Mouse (Mus musculus): ENCODE measurements around the gene Sycp2l. TPM values are rescaled to one million over a fixed set of nuclear protein-coding genes. Genes with fewer than 3 reads are reported as not detected.

The Sycp2l gene
- under 1 TPM in 1 of 26 experiments, not detected in 25; 0.31 TPM for total RNA-seq (2018; cell fraction: chromatin; rRNA removed)
- total RNA-seq (2018; cell fraction: cytosol; rRNA removed): under 1 TPM in 1 of 26 experiments, not detected in 25; 0.05 TPM
- total RNA-seq (2018; cell fraction: nucleus; rRNA removed): under 1 TPM in 1 of 26 experiments, not detected in 25; 0.31 TPM
- polyA plus RNA-seq (2018): not detected in 3 replicates

DNA sequence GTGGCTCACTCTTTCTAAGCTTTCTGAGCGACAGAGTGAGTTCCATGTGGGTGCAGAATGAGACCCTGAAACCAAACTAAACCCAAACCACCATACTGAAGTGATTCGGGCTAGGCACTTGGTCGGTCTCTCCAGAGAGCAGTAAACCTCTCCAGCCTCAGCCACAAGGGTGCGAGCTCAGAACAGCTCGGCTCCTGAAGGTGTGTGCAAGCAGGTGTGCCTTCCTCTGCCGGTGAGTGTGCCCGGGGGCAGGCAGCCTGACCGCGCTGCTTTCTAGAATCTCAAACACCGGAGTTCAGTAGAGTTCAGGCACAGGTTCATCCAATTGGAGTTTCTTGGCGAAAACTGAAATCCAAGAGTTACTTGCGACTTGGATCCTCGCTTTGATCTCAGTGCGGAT, at the start of gene Sycp2l:
TSS of gene Sycp2l (plus strand) at position 368 of the 400 bp plus-strand sequence.
- no peaks in the 10 kb centered on the region for H3K79me2 ChIP-seq (ENCODE audit: inconsistent target)
- WGBS (ENCODE audit: missing documents): 30% methylated on average over 14 of the region's 14 CpGs
- H3K4me3 ChIP-seq (ENCODE audit: inconsistent target): no peak within 1 kb of the TSS
- H3K27ac ChIP-seq: no peak within 1 kb of the TSS
- no peaks in the 10 kb centered on the region for H3K36me3 ChIP-seq (ENCODE audit: inconsistent target)

DNA sequence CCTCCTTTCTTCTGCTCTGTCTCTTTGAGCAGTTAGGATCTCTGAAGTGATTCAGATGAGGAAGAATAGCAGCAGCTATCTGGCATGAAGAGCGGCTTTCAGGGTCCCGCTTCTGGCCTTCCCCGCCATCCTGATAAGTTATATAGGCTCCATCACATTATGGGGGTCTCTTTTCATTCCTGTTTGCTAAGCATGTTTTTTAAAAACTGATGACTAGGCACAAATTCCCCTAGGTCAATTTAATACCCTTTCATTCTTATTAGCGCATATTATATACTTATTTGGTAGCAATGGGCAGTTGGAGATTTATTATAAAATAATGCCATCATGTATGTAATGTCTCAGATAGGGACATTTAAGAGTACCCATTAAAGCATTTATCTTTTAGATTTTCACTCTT, 46.5 kb upstream of the Sycp2l start:
- 96% methylated on average over 4 of the region's 4 CpGs for WGBS (ENCODE audit: missing documents)
- Histone ChIP-seq H3K79me2 (ENCODE audit: inconsistent target) (no peaks in the 10 kb centered on the region), H3K27ac (no peak overlapping the region), H3K4me3 (ENCODE audit: inconsistent target) (no peak overlapping the region), H3K36me3 (ENCODE audit: inconsistent target) (no peaks in the 10 kb centered on the region)

DNA sequence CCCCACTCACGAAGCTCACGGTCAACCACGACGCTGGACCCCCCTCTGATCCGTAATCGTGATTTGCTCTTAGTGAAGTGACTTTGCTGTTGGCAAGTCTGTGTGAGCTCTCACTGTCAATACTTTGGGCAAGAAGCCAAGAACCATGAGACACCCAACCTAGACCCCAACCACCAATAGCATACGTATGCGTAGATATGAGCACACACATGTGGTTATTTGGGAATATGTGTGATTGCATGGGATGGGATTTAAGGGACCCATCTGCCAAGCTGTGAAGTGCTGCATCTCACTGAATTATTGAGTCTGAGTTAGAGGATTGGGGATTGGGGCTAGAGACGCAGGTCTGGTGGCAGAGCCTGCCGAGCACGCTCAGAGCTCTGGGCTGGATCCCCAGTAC, 42.5 kb upstream of the Sycp2l start:
- Histone ChIP-seq H3K27ac (no peak overlapping the region), H3K4me3 (ENCODE audit: inconsistent target) (no peak overlapping the region), H3K36me3 (ENCODE audit: inconsistent target) (no peaks in the 10 kb centered on the region), H3K79me2 (ENCODE audit: inconsistent target) (no peaks in the 10 kb centered on the region)
- WGBS (ENCODE audit: missing documents): 94% methylated on average over 11 of the region's 11 CpGs

DNA sequence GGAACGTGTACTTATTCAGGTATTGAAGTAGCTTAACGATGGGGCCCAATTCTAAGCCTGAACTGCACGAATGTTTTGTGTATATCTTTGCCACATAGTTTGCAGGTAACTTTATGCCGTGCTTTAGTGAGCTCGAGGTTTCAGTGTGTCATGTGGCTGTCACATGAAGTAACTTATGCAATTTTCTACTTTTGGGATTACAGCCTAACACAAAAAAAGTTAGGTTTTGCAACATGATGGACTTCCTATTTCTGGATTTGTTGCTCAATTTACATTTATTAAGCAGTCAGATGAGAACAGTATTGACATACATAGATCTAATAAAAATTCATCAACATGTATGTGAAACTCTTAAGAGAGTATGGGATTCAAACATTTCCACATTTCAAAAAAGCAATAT, 40.3 kb upstream of the Sycp2l start:
- Histone ChIP-seq H3K27ac (peak overlapping the region; percentile 79), H3K36me3 (ENCODE audit: inconsistent target) (no peaks in the 10 kb centered on the region), H3K79me2 (ENCODE audit: inconsistent target) (no peaks in the 10 kb centered on the region), H3K4me3 (ENCODE audit: inconsistent target) (no peak overlapping the region)
- 46% methylated on average over 5 of the region's 5 CpGs for WGBS (ENCODE audit: missing documents)

DNA sequence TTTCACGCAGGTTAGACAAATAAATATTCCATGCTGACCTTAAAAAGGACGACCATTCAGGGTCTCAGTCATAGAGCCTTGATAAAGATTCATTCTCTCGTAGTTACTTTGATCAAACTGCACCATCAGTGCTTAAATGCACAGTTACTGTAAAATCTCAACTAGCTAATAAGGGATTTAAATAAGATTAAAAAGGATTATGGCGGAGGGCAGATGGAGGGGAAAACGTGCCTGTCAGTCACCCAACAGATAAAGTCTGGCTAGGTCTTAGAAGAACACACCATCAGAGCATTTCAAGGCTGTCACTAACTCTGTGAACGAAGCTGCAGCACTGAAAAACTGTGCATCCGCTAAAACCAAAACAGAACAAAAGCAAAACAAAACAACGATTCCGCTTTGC, 36.2 kb upstream of the Sycp2l start:
- no peaks in the 10 kb centered on the region for H3K36me3 ChIP-seq (ENCODE audit: inconsistent target)
- no peaks in the 10 kb centered on the region for H3K79me2 ChIP-seq (ENCODE audit: inconsistent target)
- H3K4me3 ChIP-seq (ENCODE audit: inconsistent target): no peak overlapping the region
- WGBS (ENCODE audit: missing documents): 81% methylated on average over 9 of the region's 9 CpGs
- H3K27ac ChIP-seq: no peak overlapping the region

DNA sequence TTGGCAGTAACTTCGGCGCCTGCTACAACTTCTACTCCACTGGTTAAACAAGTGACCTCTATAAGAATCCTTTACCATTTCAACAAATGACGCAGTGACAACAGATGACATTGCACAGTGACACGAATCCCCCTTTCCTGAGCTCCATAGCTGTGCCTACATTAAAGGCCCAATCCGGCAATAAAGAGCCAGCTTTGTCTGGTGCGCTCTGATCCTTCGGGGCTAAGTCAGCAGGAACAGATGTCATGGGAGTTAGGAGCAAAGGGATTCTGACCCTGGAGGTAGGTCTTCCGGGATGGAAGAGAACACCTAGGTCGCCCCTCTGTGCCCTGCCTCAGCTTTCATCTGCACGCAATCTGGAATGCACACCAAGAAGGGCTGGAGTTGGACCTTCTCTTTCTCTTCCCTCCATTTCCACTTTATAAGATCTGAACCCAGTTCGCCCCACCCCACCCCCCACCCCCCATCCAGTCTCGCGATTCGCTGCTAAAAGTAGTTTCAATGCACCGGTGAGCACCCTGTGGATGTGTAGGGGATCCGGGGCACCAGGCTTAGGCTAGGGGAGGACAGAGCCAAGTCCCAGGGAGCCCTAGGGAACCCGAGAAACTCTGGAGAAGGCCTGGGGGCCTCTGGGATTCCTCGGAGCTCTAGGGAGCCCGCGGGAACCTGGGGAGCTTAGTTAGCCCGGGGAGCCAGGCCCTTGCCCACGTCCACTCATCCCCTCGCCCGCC, 35.3 kb upstream of the Sycp2l start:
- 42% methylated on average over 24 of the region's 24 CpGs for WGBS (ENCODE audit: missing documents)
- Histone ChIP-seq H3K36me3 (ENCODE audit: inconsistent target) (no peaks in the 10 kb centered on the region), H3K27ac (no peak overlapping the region), H3K4me3 (ENCODE audit: inconsistent target) (no peak overlapping the region), H3K79me2 (ENCODE audit: inconsistent target) (no peaks in the 10 kb centered on the region)

DNA sequence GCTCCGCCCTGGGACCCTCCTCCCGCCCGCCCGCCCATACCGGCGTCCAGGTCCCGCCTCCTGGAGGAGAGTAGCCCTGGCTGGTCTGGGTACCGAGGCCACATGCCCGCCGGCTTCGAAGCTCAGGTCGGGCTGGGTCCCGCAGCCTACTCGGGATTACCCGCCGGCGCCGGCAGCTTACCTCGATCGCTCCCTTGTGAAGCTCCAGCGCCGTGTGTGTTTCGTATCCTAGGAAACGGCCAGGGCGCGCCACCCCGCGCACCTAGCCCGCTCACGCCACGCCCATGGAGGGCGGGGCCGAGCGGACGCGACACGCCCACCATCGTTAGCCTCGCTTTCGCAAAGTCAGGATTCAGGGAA, 34.7 kb upstream of the Sycp2l start, which contains the start of gene Mak:
TSS of gene Mak (minus strand) at position 286 of the 360 bp plus-strand sequence.
- no peak within 1 kb of the TSS for H3K4me3 ChIP-seq (ENCODE audit: inconsistent target)
- H3K36me3 ChIP-seq (ENCODE audit: inconsistent target): no peaks in the 10 kb centered on the region
- no peak within 1 kb of the TSS for H3K27ac ChIP-seq
- WGBS (ENCODE audit: missing documents): 3% methylated on average over 31 of the region's 40 CpGs
- no peaks in the 10 kb centered on the region for H3K79me2 ChIP-seq (ENCODE audit: inconsistent target)

DNA sequence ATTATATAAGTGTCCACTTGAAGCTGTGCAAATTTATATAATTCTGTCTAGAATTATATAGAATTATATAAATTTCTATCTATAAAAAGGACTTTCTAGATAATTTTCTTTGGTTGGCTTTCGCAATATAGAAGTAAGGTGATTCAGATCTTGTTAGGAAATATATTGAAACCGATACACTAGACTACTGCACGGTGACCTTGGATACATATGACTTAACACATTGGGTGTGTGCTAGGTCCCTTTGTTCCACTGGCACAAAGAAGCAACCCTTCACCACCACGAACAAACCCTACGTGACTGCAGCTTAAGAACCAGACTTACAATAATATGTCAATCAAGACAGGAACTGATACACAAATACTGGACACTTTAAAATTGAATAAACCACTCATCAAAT, 34.2 kb upstream of the Sycp2l start:
- Histone ChIP-seq H3K36me3 (ENCODE audit: inconsistent target) (no peaks in the 10 kb centered on the region), H3K27ac (no peak overlapping the region), H3K4me3 (ENCODE audit: inconsistent target) (no peak overlapping the region), H3K79me2 (ENCODE audit: inconsistent target) (no peaks in the 10 kb centered on the region)
- WGBS (ENCODE audit: missing documents): 50% methylated on average over 5 of the region's 5 CpGs

DNA sequence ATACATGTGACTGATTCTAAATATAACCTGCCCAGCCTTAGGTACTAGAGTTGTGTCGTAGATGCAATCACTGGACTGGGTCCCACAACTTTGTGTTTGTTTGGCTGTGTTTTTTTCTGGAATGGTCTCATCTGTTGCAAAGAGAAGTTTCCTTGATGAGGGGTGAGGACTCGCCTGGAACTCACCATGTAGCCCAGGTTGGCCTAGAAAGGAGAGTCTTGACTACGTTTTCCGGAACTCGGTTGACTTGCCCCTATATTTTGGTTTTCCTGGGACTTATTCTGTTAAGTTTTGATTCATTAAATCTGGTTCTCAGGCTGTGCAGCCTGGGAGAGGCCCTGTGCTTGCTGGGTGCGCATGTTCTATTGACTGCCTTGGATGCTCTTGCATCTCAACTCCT, 33.4 kb upstream of the Sycp2l start:
- Histone ChIP-seq H3K36me3 (ENCODE audit: inconsistent target) (no peaks in the 10 kb centered on the region), H3K4me3 (ENCODE audit: inconsistent target) (no peak overlapping the region), H3K79me2 (ENCODE audit: inconsistent target) (no peaks in the 10 kb centered on the region), H3K27ac (no peak overlapping the region)
- 82% methylated on average over 6 of the region's 6 CpGs for WGBS (ENCODE audit: missing documents)

DNA sequence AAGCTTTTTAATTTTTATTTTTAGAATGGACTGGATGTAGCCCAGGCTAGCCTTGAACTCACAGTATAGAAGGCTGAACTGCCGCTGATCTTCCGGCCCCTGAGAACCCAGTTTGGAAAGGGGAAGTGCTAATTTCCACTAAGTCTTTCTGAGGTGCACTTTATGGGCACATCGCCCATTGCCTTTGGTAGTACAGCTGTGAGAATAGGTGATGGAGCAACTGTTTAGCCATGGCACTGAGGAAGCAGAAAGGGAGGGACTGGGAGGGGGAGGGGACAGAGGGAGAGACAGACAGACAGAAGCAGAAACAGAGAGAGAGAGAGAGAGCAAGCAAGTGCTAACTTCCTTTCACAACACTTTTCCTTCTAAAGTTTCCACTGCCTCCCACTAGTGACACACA, 29.6 kb upstream of the Sycp2l start:
- no peaks in the 10 kb centered on the region for H3K36me3 ChIP-seq (ENCODE audit: inconsistent target)
- H3K4me3 ChIP-seq (ENCODE audit: inconsistent target): no peak overlapping the region
- H3K27ac ChIP-seq: no peak overlapping the region
- 13% methylated on average over 3 of the region's 3 CpGs for WGBS (ENCODE audit: missing documents)
- H3K79me2 ChIP-seq (ENCODE audit: inconsistent target): no peaks in the 10 kb centered on the region

DNA sequence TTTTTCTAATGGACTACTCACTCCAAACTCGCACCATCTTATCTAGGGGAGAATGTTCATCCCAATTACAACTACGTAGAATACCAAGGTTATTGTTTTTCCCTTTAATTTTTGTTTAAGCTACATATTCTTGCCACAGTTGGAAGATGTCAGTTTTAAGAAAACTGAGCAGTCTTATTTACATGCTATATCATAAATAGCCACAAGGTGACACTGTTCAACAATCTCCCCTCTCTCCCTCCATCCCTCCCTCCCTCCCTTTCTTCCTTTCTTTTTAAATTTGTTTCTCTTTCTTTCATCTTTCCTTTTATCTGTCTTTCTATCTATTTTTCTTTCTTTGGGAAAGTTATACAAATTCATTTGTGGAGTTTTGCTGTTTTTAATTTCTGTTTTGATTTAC, 29.0 kb upstream of the Sycp2l start:
- WGBS (ENCODE audit: missing documents): 29% methylated on average over 2 of the region's 2 CpGs

DNA sequence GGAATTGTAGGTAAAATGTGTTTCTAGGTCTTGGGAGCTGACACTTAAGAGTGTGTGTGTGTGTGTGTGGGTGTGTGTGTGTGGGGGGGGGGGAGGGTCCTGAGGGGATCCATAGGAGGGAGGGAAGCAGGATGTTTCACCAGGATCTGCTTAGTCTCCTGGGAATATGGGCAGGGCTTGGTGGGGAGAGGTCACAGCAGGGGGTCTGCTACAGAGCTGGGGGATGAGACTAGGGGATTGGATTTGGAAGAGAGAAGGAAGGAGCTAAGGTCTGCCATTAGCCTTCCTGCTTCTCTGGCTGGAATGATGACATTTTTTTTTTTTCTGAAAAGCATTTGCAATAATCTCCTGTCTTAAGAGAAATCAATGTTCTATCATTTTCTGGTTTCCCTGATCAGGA, 25.4 kb upstream of the Sycp2l start:
- Histone ChIP-seq H3K27ac (no peak overlapping the region), H3K4me3 (ENCODE audit: inconsistent target) (no peak overlapping the region), H3K36me3 (ENCODE audit: inconsistent target) (no peaks in the 10 kb centered on the region), H3K79me2 (ENCODE audit: inconsistent target) (no peaks in the 10 kb centered on the region)

More for the DNA sequence above, 29.0 kb upstream of the Sycp2l start:
- no peaks in the 10 kb centered on the region for H3K36me3 ChIP-seq (ENCODE audit: inconsistent target)
- no peaks in the 10 kb centered on the region for H3K79me2 ChIP-seq (ENCODE audit: inconsistent target)
- no peak overlapping the region for H3K27ac ChIP-seq
- no peak overlapping the region for H3K4me3 ChIP-seq (ENCODE audit: inconsistent target)

DNA sequence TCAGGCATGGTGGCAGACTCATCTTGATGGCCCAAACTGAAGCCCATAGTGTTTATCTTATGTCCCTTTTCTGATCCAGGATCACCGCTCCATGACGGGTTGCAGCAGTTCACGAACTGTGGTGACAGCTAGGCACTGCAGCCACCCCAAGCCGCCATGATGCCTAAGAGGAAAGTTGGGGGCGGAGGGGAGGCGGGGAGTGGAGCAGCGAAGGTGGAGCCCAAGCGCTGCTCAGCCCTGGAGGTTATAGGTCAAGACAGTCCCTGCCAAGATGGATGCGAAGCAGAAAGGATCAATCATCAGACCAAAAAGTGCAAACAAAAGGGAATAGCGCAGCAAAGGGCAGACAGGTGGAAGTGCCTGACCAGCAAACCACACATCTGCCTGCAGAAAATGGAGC, 22.8 kb upstream of the Sycp2l start:
- H3K36me3 ChIP-seq (ENCODE audit: inconsistent target): no peaks in the 10 kb centered on the region
- H3K4me3 ChIP-seq (ENCODE audit: inconsistent target): no peak overlapping the region
- 60% methylated on average over 10 of the region's 10 CpGs for WGBS (ENCODE audit: missing documents)
- no peaks in the 10 kb centered on the region for H3K79me2 ChIP-seq (ENCODE audit: inconsistent target)
- H3K27ac ChIP-seq: no peak overlapping the region

DNA sequence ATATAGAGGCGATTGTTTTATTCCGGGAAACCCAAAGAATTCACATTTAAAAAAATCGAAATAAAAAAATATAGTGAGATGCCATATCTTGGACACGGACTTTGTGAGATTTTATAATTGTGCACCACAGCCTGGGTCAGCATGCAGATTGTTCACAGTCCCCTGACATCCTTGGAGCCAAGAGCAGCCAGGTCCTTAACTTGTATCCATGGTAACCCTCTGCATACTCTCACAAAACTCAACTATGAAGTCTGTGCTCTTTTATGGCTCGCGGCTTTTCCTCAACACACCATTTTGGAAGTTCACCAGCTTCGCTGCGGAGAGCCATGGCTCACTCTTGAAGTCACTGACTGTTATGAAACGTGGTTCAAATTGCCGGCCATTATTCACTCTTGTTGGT, 19.9 kb upstream of the Sycp2l start:
- Histone ChIP-seq H3K27ac (no peak overlapping the region), H3K79me2 (ENCODE audit: inconsistent target) (no peaks in the 10 kb centered on the region), H3K4me3 (ENCODE audit: inconsistent target) (no peak overlapping the region), H3K36me3 (ENCODE audit: inconsistent target) (no peaks in the 10 kb centered on the region)
- WGBS (ENCODE audit: missing documents): 87% methylated on average over 10 of the region's 10 CpGs

DNA sequence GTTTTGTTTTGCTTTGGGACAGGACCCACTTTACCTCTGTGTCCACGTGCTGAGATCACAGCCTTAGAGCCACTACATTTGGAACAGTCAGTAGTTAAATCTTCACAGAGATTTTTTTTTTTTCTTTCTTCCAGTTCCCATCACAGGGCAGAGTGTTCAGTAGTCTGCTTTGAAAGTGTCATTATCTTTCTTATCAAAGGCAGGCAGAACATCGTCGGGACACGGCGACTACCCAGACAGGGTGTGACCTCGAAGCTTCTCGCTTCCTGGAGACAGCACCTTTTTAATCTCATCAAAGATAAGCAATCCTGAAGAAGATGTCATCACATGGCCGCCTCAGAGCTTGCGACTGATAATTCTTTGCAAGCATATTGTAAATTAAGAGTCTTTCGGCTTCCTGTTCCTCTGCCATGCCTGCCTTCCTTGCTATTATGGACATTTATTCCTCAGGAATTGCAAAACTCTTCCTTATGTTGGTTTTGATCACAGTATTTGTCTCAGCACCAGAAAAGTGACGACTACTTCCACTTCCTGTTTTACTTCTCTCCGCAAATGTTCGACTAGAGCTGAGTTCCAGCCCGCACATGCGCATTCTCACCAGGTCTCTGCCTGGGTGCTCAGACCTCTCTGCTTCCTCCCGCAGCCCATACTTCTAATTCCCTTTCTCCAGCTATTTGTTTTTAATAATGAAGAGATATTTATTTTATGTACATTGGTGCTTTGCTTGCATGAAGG, 16.6 kb upstream of the Sycp2l start:
- no peaks in the 10 kb centered on the region for H3K36me3 ChIP-seq (ENCODE audit: inconsistent target)
- no peak overlapping the region; the same call in 1 of the 2 replicates for H3K27ac ChIP-seq
- no peaks in the 10 kb centered on the region for H3K79me2 ChIP-seq (ENCODE audit: inconsistent target)
- H3K4me3 ChIP-seq (ENCODE audit: inconsistent target): no peak overlapping the region
- WGBS (ENCODE audit: missing documents): 32% methylated on average over 16 of the region's 16 CpGs

All from macrophage (primary cell).